Mouse (Mus musculus) G1E-ER4 (cell line): ENCODE results near the gene Taf1c. TPM values are rescaled to one million over a fixed set of nuclear protein-coding genes. Genes with fewer than 3 reads are reported as not detected.

Experiments
- GATA1 ChIP-seq: IDR thresholded peaks from one replicate; pipeline ENCODE4 v1.8.0; 2012; ENCODE audit warnings: low read length, inconsistent platforms
- polyA plus RNA-seq: library from polyadenylated mRNA; stranded (reverse); fragments of >175 nt; gene quantifications from 2 replicates; pipeline ENCODE4 v1.2.3, GENCODE M21; 2012

Taf1c gene
- 48.9 and 57.6 TPM in 2 replicates for polyA plus RNA-seq

DNA sequence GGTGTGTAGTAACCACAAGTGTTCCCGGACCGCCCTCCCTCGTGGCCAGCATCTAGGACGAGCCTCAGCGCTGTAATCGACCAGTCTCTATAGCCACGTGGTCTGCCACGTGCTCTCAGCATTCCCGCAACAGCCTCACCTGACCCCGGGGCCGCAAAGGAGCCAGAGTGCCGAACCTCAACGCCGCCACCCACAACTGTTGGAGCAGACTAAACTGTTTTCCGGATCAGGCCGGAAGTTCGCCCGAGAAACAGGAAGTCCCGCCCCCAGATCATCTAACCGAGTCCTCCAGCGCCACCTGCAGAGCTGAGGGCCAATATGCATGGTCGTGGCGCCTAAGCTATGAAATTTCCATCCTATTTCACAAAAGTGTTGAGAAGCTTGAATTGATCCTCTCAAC lies at the start of gene Taf1c:
Gene Taf1c, minus strand, starts transcription at position 227 of the 400 bp plus-strand sequence.
- TF ChIP-seq GATA1: no peak

DNA sequence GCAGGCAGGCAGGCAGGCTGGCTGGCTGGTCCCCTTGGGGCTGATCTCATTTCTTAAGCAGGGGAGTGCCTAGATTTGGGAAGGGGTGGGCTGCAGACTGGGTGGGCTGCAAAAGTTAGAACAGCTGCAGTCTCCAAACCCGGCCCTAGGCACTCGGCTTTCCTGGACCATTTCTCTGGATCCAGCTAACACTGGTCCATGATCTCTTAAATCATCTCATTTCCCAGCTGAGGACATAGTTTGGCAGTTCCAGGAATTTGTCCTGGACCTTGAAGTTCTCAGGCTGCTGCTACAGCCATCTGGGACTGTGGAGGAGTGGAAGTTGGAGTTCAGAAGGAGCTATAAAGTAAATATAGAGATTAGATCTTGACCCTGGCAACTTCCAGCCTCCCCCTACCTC lies 46.3 kb upstream of the Taf1c start:
- no peak for TF ChIP-seq GATA1

DNA sequence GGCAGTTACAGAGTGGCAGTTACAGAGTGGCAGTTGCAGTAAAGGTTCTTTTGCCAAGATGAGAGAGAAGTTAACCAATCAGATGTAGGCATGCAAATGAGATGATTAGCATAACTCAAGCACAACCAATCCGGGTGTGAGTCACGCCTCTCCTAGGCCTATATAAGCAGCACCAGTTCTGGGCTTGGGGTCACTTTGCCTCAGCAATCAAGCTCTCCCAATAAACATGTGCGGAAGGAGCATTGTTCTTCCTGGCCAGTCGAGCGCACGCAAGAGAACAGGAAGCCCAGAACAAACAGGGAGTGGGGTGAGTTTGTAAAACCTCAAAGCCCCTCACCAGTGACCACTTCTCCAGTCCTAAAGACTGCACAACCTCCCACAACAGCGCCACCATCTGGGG lies 41.8 kb upstream of the Taf1c start:
- no peak for TF ChIP-seq GATA1

DNA sequence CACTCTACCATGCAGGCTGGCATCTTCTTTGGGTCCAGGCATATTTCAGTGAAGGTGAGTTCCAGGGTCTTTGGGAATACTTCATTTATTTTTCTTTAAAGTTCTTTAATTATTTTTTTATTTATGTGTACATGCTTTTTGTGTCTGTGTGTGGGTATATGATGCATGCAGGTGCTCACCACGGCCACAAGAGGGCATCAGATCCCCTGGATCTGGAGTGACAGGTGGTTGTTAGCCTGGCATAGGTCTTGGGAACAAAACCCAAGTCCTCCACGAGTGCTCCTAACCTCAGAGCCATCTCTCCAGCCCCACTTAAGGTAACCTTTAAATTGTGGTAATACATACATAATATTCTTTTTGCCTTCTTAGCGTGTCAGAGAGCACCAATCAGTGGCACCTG lies 41.2 kb upstream of the Taf1c start:
- TF ChIP-seq GATA1: no peak

DNA sequence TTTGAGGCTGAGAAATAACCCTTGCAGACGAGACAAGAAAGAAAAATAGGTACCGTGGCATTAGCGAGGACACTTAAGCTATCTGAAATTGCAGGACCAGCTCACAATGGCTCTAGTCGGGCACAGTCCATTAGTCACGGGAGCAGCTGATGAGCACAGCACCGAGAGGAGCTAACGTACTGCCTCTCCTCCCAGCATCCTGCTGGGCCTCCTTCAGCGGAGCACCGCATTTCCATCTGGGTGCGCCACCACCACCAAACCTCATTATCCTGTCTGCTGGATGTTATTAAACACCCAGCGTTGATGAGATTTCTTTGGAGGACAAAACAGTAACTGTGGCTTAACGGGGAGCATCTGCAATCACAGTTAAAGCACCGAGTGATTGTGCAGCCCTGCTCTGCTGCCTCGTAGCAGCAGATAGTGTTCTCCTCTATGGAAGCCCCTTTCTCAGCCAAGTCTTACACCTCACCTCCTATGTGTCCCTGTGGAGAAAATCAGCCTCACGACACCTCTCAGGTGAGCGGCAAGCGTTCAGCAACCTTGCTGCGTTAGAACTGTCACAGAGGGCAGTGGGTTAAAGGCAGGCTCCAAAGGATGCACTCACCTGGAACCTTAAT lies 40.1 kb upstream of the Taf1c start:
- no peak for TF ChIP-seq GATA1

DNA sequence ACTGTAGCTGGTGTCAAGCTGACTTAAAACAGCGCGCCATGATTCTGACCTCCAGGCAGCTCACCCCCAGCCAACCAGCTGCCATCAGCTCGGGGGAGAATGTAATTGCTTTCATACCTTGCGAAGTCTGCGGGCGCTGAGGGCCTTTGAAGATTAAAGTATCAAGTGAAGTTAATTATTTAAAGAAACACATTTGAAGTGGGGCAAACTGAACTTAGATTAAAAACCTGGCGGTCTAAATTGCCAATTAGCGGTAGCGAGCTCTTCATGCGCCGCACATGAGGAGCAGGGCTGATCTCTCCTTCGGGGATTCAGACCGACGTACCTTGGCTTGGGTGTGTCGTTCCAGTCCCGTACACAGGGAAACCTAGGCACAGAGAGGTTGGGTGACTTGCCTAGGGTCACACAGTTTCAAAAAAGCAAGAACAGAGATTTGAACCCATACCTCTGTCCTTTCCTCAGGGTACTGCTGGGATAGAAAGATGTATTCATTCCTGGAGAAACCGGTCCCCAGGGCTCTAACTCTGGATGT lies 39.5 kb upstream of the Taf1c start:
- TF ChIP-seq GATA1: no peak

DNA sequence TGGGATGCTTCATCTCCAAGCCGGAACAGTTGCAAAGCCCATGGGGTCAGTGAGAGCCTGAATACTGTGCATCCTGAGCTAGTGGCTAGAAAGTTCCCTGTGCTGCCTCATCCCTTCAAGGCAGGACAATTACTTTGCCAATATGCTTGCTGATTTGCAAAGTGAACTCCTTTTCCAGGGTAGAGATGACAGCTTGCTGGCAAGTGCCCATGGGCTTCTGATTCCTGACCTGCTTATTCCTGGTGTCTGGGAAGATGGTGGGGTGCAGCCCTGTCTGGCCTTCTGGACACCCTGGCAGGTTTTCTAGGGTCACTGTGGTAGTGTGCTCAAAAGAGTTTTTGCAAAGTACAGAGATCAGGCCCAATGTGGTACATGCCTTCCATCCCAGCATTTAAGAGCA lies 37.9 kb upstream of the Taf1c start:
- no peak for TF ChIP-seq GATA1

DNA sequence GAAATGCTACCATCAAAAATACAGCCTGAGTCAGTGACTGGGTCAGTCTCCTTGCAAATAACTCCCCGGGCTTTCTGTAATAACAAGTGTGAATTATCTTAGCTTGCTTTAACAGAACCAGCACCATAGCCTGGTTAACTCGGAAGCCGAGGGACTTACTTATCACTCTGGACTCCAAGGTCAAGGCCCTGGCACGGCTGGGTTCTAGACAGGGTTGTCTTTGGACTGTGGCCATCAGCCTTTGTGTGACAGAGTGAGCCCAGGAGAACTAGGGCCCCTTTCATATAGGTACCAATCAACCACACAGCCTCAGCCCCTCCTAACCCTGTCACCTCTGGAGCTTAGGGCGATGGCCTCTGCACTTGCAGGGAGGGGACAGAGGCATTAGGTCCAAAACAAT lies 36.0 kb upstream of the Taf1c start:
- TF ChIP-seq GATA1: no peak

DNA sequence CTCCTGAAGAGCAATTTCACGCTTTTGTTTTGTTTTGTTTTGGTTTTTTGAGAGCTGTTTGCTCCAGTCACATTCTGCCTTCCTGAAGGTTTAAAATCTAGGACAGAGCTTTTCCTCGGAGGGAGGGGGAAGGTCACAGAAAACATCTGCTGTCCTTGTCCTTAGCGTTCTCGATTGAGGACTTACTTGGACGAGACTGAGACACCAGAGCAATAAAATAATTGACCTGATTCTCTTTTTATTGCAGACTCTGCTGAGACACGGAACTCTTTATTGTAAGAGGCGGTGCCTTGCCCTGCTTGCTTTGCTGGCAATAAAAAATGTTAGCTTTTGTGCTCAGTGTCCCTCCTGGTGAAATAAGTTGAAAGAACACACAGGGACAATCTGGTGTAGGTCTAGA lies 34.8 kb upstream of the Taf1c start:
- TF ChIP-seq GATA1: no peak

DNA sequence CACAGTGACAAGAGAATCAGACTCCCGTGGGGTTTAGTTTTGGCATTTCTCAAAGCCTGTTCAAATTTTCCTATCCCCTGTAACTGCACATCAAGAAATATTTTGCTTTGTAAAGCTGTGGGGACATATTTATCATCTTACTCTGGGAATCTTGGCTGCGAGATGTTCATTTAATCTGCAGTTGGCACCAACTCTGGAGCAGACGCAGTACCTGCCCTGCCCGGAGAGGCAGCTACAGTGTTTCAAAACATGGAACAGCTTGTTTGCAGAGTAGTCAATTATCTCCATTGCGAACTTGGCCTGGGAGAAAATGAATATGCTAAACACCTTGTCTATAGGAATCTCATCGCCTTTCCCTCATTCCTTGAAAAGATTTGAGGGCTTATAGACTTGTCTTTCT lies 33.2 kb upstream of the Taf1c start:
- TF ChIP-seq GATA1: no peak

DNA sequence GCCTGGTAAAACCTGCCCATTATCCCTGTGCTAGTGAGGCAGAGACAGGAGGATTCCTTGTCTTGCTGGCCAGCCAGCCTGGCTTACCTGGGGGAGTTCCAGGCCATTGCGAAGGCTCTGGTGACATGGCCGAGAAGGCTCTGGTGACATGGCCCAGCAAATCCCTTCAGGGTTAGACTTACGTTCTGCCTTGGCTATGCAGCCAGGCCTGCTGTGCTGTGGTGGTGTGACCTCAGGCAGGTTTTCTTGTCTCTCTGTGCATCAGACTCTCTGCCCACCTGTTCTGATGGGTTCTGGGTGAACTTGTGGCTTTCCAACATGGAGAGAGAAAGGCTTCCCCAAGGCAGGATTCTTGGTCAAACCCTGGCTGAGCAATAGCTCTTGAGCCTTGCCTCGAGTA lies 32.4 kb upstream of the Taf1c start:
- TF ChIP-seq GATA1: no peak

DNA sequence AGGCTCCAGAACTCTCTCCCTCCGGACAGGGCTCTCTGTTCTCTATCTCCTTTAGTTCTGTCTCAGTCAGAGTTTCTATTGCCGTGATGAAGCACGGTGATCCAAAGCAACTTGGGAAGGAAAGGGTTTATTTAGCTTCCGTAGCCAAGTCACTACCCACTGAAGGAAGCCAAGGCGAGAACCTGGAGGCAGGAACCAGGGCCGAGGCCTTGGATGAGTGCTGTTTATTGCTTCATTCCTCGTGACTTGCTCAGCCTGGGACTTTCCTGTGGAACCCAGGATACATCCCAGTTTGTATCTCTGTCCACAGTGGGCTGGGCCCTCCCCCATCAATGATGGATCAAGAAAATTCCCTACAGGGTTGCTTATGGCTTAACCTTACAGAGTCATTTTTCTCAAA lies 31.7 kb upstream of the Taf1c start:
- no peak for TF ChIP-seq GATA1

DNA sequence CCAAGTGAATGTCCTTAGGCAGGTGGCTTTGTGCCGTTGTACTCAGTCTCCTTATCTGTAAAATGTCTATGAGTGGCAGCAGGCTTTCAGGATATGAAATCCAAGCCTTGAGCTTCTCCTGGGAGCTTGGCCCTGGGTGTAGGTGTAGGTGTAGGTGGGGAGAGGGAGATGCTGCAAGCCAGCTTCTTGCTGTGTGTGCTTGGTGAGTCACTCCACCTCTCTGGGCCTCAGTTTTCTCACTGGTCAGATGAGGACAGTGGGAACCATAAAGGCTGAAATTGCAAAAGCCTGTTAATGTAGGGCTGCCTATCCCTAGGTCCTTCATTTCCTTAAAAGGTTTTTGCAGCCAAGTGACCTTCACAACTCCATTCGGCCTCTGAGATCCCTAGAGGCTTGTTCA lies 30.9 kb upstream of the Taf1c start:
- TF ChIP-seq GATA1: no peak

DNA sequence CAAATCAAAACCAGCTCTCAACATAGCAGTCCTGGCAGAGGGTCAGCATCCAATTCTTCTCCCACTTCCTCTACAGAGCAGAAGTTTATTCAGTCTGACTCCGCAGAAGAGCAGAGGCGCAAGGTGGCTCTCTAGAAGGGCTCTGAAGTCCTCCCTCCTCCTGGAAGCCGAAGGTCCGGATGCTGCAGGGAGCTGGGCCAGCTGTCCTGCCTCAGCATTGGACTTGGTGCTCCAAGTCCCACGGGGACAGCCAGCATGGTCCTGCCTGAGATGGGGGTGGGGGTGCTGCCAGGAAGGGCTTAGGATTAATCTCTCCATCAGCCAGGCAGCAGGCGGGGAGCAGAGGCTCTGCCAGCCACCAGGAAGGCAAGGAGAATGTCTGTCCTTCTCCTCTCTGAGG lies 30.4 kb upstream of the Taf1c start, which contains the start of gene Kcng4:
Gene Kcng4, minus strand, starts transcription at position 303 of the 400 bp plus-strand sequence.
- no peak for TF ChIP-seq GATA1

DNA sequence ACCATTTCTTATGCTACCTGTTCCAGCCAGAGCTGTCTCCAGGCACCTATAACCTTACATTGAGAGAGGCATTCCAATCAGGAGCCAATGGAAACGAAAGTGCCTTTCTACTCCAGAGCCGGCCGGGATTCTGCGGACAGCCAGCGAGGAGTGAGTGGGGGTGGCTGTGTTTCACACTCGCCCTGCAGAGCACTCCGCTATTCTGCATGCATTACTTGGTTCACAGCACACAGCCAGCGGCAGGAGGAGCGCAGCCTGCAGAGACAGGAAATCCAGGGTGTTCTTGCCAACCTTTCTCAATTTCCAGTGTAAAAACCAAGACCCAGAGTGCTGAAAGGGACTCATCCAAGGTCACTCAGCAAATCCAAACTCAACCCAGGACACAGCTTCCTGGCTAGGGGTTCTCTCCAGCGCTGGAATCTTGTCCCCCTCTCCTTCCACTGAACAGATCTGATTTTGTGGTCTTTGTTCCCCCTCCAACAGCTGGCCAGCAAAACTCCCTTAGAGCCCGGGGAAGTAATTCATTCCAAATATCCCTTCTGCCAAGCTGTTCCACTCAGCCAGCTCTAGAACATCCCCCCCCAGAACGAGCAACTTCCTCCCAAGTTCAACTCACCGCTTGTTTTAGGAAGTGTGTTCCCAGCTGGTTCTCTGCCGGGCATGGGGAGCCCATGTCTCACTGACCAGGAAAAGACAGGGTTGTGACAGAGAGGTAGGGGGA lies 29.8 kb upstream of the Taf1c start:
- no peak for TF ChIP-seq GATA1

DNA sequence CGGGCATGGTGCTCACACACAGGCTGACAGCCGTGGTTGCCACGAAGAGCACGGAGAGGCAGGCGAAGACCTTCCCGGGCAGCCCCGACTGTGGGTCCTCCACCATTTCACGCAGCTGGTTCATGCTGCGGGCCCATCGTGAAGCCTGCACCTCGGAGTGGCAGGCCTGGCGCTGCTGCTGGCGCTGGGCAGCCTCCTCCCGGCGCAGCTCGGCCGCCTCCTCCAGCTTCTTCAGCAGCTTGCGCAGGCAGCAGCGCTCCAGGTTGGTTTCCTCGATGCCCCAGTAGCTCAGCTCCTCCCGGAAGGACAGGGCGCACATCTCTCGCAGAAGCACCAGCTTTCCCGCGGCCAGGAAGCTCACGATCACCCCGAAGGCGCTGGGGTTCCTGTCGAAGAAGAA lies 27.9 kb upstream of the Taf1c start:
- TF ChIP-seq GATA1: no peak

DNA sequence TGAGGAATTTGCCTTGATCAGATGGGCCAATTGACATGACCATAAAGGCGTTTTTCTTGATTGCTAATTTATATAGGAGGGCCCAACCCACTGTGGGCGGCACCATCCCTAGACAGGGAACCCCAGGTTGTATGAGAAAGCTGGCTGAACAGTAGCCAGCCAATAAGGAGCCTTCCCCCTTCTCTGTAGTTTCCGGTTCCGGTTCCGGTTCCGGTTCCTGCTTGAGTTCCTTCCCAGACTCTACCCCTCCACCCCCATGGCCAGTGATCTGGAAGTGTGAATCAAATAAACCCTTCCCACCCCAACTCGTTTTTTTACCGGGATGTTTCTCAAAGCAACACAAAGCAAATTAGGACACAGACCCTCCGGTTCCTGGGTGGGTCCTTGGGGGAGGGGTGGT lies 27.2 kb upstream of the Taf1c start:
- TF ChIP-seq GATA1: no peak
